In the genomic region with DNA sequence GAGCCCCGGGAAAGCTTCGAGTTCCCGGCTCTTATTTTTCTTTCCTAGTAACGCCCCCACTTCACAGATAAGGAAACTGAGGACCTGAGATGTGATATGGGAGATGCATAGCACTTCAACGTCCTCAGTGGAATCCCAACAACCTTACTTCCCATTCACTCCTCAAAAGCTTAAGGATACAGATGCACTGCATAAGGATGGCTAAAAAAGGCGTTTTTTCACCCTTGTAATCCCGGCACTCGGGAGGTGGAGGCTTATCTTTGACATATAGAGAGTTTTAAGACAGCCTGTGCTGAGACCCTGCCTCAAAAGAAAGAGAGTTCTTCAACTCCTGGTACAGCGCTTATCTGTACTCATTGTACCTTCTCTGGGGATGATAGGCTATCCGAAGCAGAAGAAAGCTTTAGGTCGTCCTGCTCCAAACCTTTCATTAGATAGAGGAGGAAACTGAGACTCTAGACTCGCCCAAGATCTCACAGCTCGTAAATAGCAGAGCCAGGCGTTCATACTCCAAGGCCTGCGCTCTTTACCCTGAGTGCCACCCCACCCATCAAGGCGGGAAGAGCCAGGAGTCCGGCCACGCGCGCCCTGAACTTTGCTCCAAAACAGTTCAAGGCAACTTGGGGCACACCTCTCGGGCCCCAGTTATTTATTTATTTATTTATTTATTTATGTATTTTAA, we compare ENCODE assay signal across 7 mouse cellular contexts. TPM values are rescaled to one million over a fixed set of nuclear protein-coding genes. Genes with fewer than 3 reads are reported as not detected.
DNase-seq lines count a peak whose midpoint lies in the region; ATAC-seq and TF ChIP-seq lines count a peak whose summit lies in the region.

No protein-coding gene starts in this region.

- peak; percentile 38 to 41 for DNase-seq in B cell, adult 2 months
- DNase-seq in heart, postnatal 14 days = peak; percentile 40 to 51
- peak; percentile 21 to 27 for DNase-seq in left cerebral cortex, postnatal 36 days (ENCODE audit: low spot score in 2 of 2)
- DNase-seq in Muller cell, postnatal 12 days (ENCODE audit: inconsistent ontology term) = no peak

- WGBS in embryonic facial prominence, embryonic 12.5 days = 2% methylated on average over 21 of the region's 21 CpGs
- 2% methylated on average over 21 of the region's 21 CpGs for WGBS in midbrain, embryonic 13.5 days

- no peaks in the 10 kb centered on the region for H3K9me3 ChIP-seq in E14TG2a.4 (ENCODE audit: low read length)
- no peaks in the 10 kb centered on the region for H3K9me3 ChIP-seq in embryonic facial prominence, embryonic 12.5 days
- H3K9me3 ChIP-seq in midbrain, embryonic 13.5 days = no peaks in the 10 kb centered on the region

- peak overlapping the region; percentile 91 for H3K4me3 ChIP-seq in E14TG2a.4 (replicated peaks; ENCODE audit: low read length)
- H3K4me3 ChIP-seq in embryonic facial prominence, embryonic 12.5 days = peak overlapping the region; percentile 62
- H3K4me3 ChIP-seq in midbrain, embryonic 13.5 days (replicated peaks) = peak overlapping the region; percentile 60

- 0 out of 2 replicates have a peak overlapping the region, but pooled peaks have one; percentile 64 for H3K9ac ChIP-seq in embryonic facial prominence, embryonic 12.5 days
- H3K9ac ChIP-seq in midbrain, embryonic 13.5 days (replicated peaks) = 0 out of 2 replicates have a peak overlapping the region, but pooled peaks have one; percentile 66

- peak overlapping the region; percentile 83; the same call in 1 of the 2 replicates for H3K27ac ChIP-seq in embryonic facial prominence, embryonic 12.5 days
- H3K27ac ChIP-seq in midbrain, embryonic 13.5 days = no peak overlapping the region

- intact Hi-C loops in heart, postnatal 14 days (cut with DNase I) = loop anchor here (10.0 kb wide), 1 partner anchor 539 kb away; a partner anchor contains a TSS
- intact Hi-C loops in left cerebral cortex, postnatal 36 days (cut with DNase I) = loop anchor here (2.0 to 10.0 kb wide), 2 partner anchors 99 to 435 kb away; no protein-coding TSS in a partner anchor

- peaks cover 86% of the 10 kb centered on the region for H3K27me3 ChIP-seq in E14TG2a.4 (ENCODE audit: insufficient read depth, low read length)
- H3K27me3 ChIP-seq in embryonic facial prominence, embryonic 12.5 days = peaks cover 12% of the 10 kb centered on the region
- peaks cover 96% of the 10 kb centered on the region for H3K27me3 ChIP-seq in midbrain, embryonic 13.5 days

- H3K36me3 ChIP-seq in E14TG2a.4 (ENCODE audit: insufficient read depth, low read length) = no peaks in the 10 kb centered on the region
- no peaks in the 10 kb centered on the region for H3K36me3 ChIP-seq in embryonic facial prominence, embryonic 12.5 days
- no peaks in the 10 kb centered on the region for H3K36me3 ChIP-seq in midbrain, embryonic 13.5 days

- H3K4me2 ChIP-seq in embryonic facial prominence, embryonic 12.5 days (replicated peaks) = peak overlapping the region; percentile 93
- H3K4me2 ChIP-seq in midbrain, embryonic 13.5 days (replicated peaks) = peak overlapping the region; percentile 88

- no peak for ATAC-seq in embryonic facial prominence, embryonic 12.5 days (ENCODE audit: insufficient number of reproducible peaks, insufficient read depth, low FRiP score, low TSS enrichment)
- ATAC-seq in midbrain, embryonic 13.5 days = no peak

- TF ChIP-seq CTCF in E14TG2a.4 (conservative IDR thresholded peaks at IDR 0.05; ENCODE audit: low read length) = no peak

- H3K4me1 ChIP-seq in E14TG2a.4 (replicated peaks; ENCODE audit: low read depth, low read length) = peaks cover 37% of the 10 kb centered on the region
- peaks cover 10% of the 10 kb centered on the region for H3K4me1 ChIP-seq in embryonic facial prominence, embryonic 12.5 days
- H3K4me1 ChIP-seq in midbrain, embryonic 13.5 days (replicated peaks) = peaks cover 30% of the 10 kb centered on the region

RNA-seq across cellular contexts. Expression of a gene that starts 1.4 kb away (rescaled TPM):
- 2.1 and 2.4 TPM in 2 replicates for polyA plus RNA-seq in embryonic facial prominence, embryonic 12.5 days (2016; fragmentation: Nextera tagmentation; extraction: Ambion mirVana)
- total RNA-seq in heart, postnatal 14 days (2021) = 10 to 100 TPM; 32.4 to 36.3 TPM
- 10 to 100 TPM; 41.2 to 43.3 TPM for total RNA-seq in left cerebral cortex, postnatal 36 days (2021)
- 0.26 and 0.35 TPM in 2 replicates for polyA plus RNA-seq in midbrain, embryonic 13.5 days (2015; fragmentation: Nextera tagmentation; extraction: Ambion mirVana)
